Mouse (Mus musculus) limb, embryonic 13.5 days (tissue): ENCODE measurements around the gene Urgcp. TPM values are rescaled to one million over a fixed set of nuclear protein-coding genes. Genes with fewer than 3 reads are reported as not detected.
"Not testable (repeated sequence)": the region's sequence is repeated elsewhere in the genome, so short reads cannot be mapped to it uniquely, and the experiment has no call there.

ENCODE experiments used
- ATAC-seq: fragments of 200-750 bp; cut with Nextera tagmentation; 2 replicates; pipeline ENCODE4 v1.8.0; 2017; ENCODE audit warnings: low read depth, moderate number of reproducible peaks, moderate TSS enrichment; ENCODE audit not compliant: low FRiP score
- H3K27ac ChIP-seq: fragments of 300-500 bp; sonication (generic); 2 replicates; pipeline ENCODE4 v1.5.1; 2015; ENCODE audit warnings: inconsistent platforms, mild to moderate bottlenecking, moderate library complexity
- H3K27me3 ChIP-seq: fragments of 300-500 bp; sonication (generic); 2 replicates; pipeline ENCODE4 v1.6.1; 2015; ENCODE audit warnings: mild to moderate bottlenecking, inconsistent platforms
- H3K36me3 ChIP-seq: fragments of 300-500 bp; sonication (generic); 2 replicates; pipeline ENCODE4 v1.6.1; 2015; ENCODE audit warnings: inconsistent platforms, mild to moderate bottlenecking, moderate library complexity
- H3K4me1 ChIP-seq: fragments of 300-500 bp; sonication (generic); 2 replicates; pipeline ENCODE4 v1.6.1; 2015; ENCODE audit warnings: inconsistent platforms
- H3K4me2 ChIP-seq: fragments of 300-500 bp; sonication (generic); replicated peaks from 2 replicates; pipeline ENCODE4 v1.6.1; 2015; ENCODE audit warnings: inconsistent platforms, mild to moderate bottlenecking, moderate library complexity
- H3K4me3 ChIP-seq: fragments of 300-500 bp; sonication (generic); 2 replicates; pipeline ENCODE4 v1.5.1; 2015; ENCODE audit warnings: moderate library complexity, mild to moderate bottlenecking, inconsistent platforms
- H3K9ac ChIP-seq: fragments of 300-500 bp; sonication (generic); 2 replicates; pipeline ENCODE4 v1.6.1; 2015; ENCODE audit warnings: mild to moderate bottlenecking, inconsistent platforms
- H3K9me3 ChIP-seq: fragments of 300-500 bp; sonication (generic); 2 replicates; pipeline ENCODE4 v1.6.1; 2016; ENCODE audit warnings: inconsistent platforms
- WGBS: fragments of 180-500 bp; shearing (Covaris S2); methylation state at CpG from one replicate; pipeline ENCODE4 v1.1.7; 2015; 5-methylcytosine and 5-hydroxymethylcytosine counted together
- polyA plus RNA-seq: library from polyadenylated mRNA; unstranded; fragments of >200 nt; fragmentation: Nextera tagmentation; extraction: Ambion mirVana; gene quantifications from 2 replicates; pipeline ENCODE4 v1.2.1, GENCODE M21; 2015

Gene Urgcp
- polyA plus RNA-seq, result 27.1 and 29.2 TPM in 2 replicates

GRCm38 (mm10) chr11:5761820-5762632, at the start of gene Urgcp:
Gene Urgcp (minus strand): TSS chr11:5762376.
- peak within 1 kb of the TSS; percentile 88 for H3K27ac ChIP-seq
- H3K4me1 ChIP-seq, result peaks cover 12% of the 10 kb centered on the region
- H3K4me2 ChIP-seq, result peak within 1 kb of the TSS; percentile 80
- H3K9me3 ChIP-seq, result no peaks in the 10 kb centered on the region
- H3K36me3 ChIP-seq, result peaks cover 3% of the 10 kb centered on the region
- H3K4me3 ChIP-seq, result peak within 1 kb of the TSS; percentile 82
- peak within 1 kb of the TSS; percentile 92 for H3K9ac ChIP-seq
- WGBS, result under 1% methylated on average over 68 of the region's 68 CpGs
- no peaks in the 10 kb centered on the region for H3K27me3 ChIP-seq
- ATAC-seq, result peak; percentile 98

GRCm38 (mm10) chr11:5809487-5809886, 47.3 kb upstream of the Urgcp start:
- H3K9ac ChIP-seq, H3K4me3 ChIP-seq, H3K9me3 ChIP-seq, ATAC-seq, H3K36me3 ChIP-seq, H3K27ac ChIP-seq, H3K4me1 ChIP-seq, H3K27me3 ChIP-seq, H3K4me2 ChIP-seq: not testable (repeated sequence)
- 83% methylated on average over 4 of the region's 4 CpGs for WGBS

- no peaks in the 10 kb centered on the region for H3K36me3 ChIP-seq
- H3K4me1 ChIP-seq, result peaks cover 14% of the 10 kb centered on the region
- no peaks in the 10 kb centered on the region for H3K27me3 ChIP-seq
- H3K4me3 ChIP-seq, result no peak overlapping the region
- no peak overlapping the region for H3K27ac ChIP-seq
- no peak overlapping the region for H3K9ac ChIP-seq
- whole genome bisulfite sequencing, result 85% methylated on average over 9 of the region's 9 CpGs
- no peaks in the 10 kb centered on the region for H3K9me3 ChIP-seq
- ATAC-seq, result no peak
- no peak overlapping the region for H3K4me2 ChIP-seq
These were observed 45.8 kb upstream of the Urgcp start for GRCm38 (mm10) chr11:5807956-5808355.

GRCm38 (mm10) chr11:5805711-5806110, 43.5 kb upstream of the Urgcp start:
- no peak overlapping the region for H3K9ac ChIP-seq
- H3K27ac ChIP-seq, result no peak overlapping the region
- no peak for ATAC-seq
- 86% methylated on average over 3 of the region's 3 CpGs for WGBS
- no peaks in the 10 kb centered on the region for H3K27me3 ChIP-seq
- H3K4me2 ChIP-seq, result no peak overlapping the region
- no peak overlapping the region for H3K4me3 ChIP-seq
- peaks cover 9% of the 10 kb centered on the region for H3K36me3 ChIP-seq
- H3K9me3 ChIP-seq, result no peaks in the 10 kb centered on the region
- H3K4me1 ChIP-seq, result peaks cover 29% of the 10 kb centered on the region

- ATAC-seq, result no peak
- Histone ChIP-seq H3K4me1 (peaks cover 29% of the 10 kb centered on the region), H3K27me3 (no peaks in the 10 kb centered on the region), H3K36me3 (peaks cover 25% of the 10 kb centered on the region), H3K4me3 (no peak overlapping the region), H3K9ac (no peak overlapping the region), H3K27ac (no peak overlapping the region), H3K4me2 (no peak overlapping the region), H3K9me3 (no peaks in the 10 kb centered on the region)
- 77% methylated on average over 5 of the region's 5 CpGs for WGBS
These were observed 42.0 kb upstream of the Urgcp start for GRCm38 (mm10) chr11:5804174-5804573.

GRCm38 (mm10) chr11:5803551-5803981, 41.4 kb upstream of the Urgcp start, which contains the start of gene Pgam2:
Gene Pgam2 (minus strand): TSS chr11:5803733.
- 31% methylated on average over 8 of the region's 8 CpGs for WGBS
- peaks cover 31% of the 10 kb centered on the region for H3K36me3 ChIP-seq
- ATAC-seq, result peak; percentile 74
- no peaks in the 10 kb centered on the region for H3K9me3 ChIP-seq
- H3K9ac ChIP-seq, result peak within 1 kb of the TSS; percentile 45
- H3K27ac ChIP-seq, result no peak within 1 kb of the TSS
- H3K27me3 ChIP-seq, result no peaks in the 10 kb centered on the region
- H3K4me3 ChIP-seq, result peak within 1 kb of the TSS; percentile 21
- H3K4me2 ChIP-seq, result peak within 1 kb of the TSS; percentile 46
- H3K4me1 ChIP-seq, result peaks cover 29% of the 10 kb centered on the region

GRCm38 (mm10) chr11:5802457-5803217, 40.5 kb upstream of the Urgcp start:
- Histone ChIP-seq H3K4me1 (peaks cover 29% of the 10 kb centered on the region), H3K9me3 (no peaks in the 10 kb centered on the region), H3K27ac (no peak overlapping the region), H3K4me2 (peak overlapping the region; percentile 46), H3K27me3 (no peaks in the 10 kb centered on the region), H3K9ac (peak overlapping the region; percentile 40; the same call in 1 of the 2 replicates), H3K4me3 (peak overlapping the region; percentile 21), H3K36me3 (peaks cover 38% of the 10 kb centered on the region)
- no peak for ATAC-seq
- WGBS, result 63% methylated on average over 8 of the region's 8 CpGs

- WGBS, result 63% methylated on average over 12 of the region's 12 CpGs
- H3K4me1 ChIP-seq, result peaks cover 29% of the 10 kb centered on the region
- ATAC-seq, result 0 out of 2 replicates have a peak, but pooled peaks have one; percentile 5
- 0 out of 2 replicates have a peak overlapping the region, but pooled peaks have one; percentile 7 for H3K4me2 ChIP-seq
- H3K27me3 ChIP-seq, result no peaks in the 10 kb centered on the region
- peaks cover 45% of the 10 kb centered on the region for H3K36me3 ChIP-seq
- no peak overlapping the region for H3K4me3 ChIP-seq
- no peaks in the 10 kb centered on the region for H3K9me3 ChIP-seq
- H3K27ac ChIP-seq, result no peak overlapping the region
- 0 out of 2 replicates have a peak overlapping the region, but pooled peaks have one; percentile 6 for H3K9ac ChIP-seq
These were observed 39.8 kb upstream of the Urgcp start for GRCm38 (mm10) chr11:5802005-5802404.

- Histone ChIP-seq H3K27me3 (no peaks in the 10 kb centered on the region), H3K4me1 (peaks cover 29% of the 10 kb centered on the region), H3K36me3 (peaks cover 50% of the 10 kb centered on the region), H3K9me3 (no peaks in the 10 kb centered on the region), H3K9ac (0 out of 2 replicates have a peak overlapping the region, but pooled peaks have one; percentile 6), H3K4me3 (no peak overlapping the region), H3K27ac (no peak overlapping the region), H3K4me2 (0 out of 2 replicates have a peak overlapping the region, but pooled peaks have one; percentile 7)
- ATAC-seq, result no peak
- 94% methylated on average over 16 of the region's 16 CpGs for WGBS
These were observed 39.3 kb upstream of the Urgcp start for GRCm38 (mm10) chr11:5801511-5801910.

- H3K27ac ChIP-seq, result no peak overlapping the region
- H3K4me1 ChIP-seq, result peaks cover 29% of the 10 kb centered on the region
- H3K36me3 ChIP-seq, result peaks cover 66% of the 10 kb centered on the region
- H3K4me2 ChIP-seq, result no peak overlapping the region
- H3K9ac ChIP-seq, result no peak overlapping the region
- no peak overlapping the region for H3K4me3 ChIP-seq
- no peak for ATAC-seq
- H3K9me3 ChIP-seq, result no peaks in the 10 kb centered on the region
- H3K27me3 ChIP-seq, result no peaks in the 10 kb centered on the region
- 85% methylated on average over 17 of the region's 17 CpGs for WGBS
These were observed 37.7 kb upstream of the Urgcp start for GRCm38 (mm10) chr11:5799621-5800490.

GRCm38 (mm10) chr11:5797928-5798327, 35.8 kb upstream of the Urgcp start:
- H3K4me1 ChIP-seq, result peaks cover 14% of the 10 kb centered on the region
- H3K9me3 ChIP-seq, result no peaks in the 10 kb centered on the region
- H3K27ac ChIP-seq, result no peak overlapping the region
- 86% methylated on average over 5 of the region's 5 CpGs for WGBS
- no peak overlapping the region for H3K4me3 ChIP-seq
- no peaks in the 10 kb centered on the region for H3K27me3 ChIP-seq
- H3K4me2 ChIP-seq, result no peak overlapping the region
- no peak overlapping the region for H3K9ac ChIP-seq
- peaks cover 83% of the 10 kb centered on the region for H3K36me3 ChIP-seq
- ATAC-seq, result no peak
